In genomic region chr1:106138691-106139090, GRCm38 (mm10) we compare ENCODE assay signal across 29 mouse cellular contexts.
"Had no signal": no experiment of that assay in that cellular context is flagged by ENCODE, and none has a peak within 500 bp of the region (broad histone marks: within the 10 kb centered on the region; RNA-seq: fewer than 3 reads in every experiment).

No protein-coding gene starts in this region.

- H3K9ac ChIP-seq: heart, embryonic 13.5 days; heart, embryonic 15.5 days; hindbrain, embryonic 12.5 days; hindbrain, embryonic 14.5 days; intestine, embryonic 15.5 days; kidney, embryonic 15.5 days; limb, embryonic 12.5 days; liver, embryonic 13.5 days; liver, embryonic 15.5 days had no signal

- ATAC-seq: hindbrain, embryonic 16.5 days; inflammation-experienced regulatory T-cells, adult 6 months; intestine, embryonic 15.5 days; intestine, postnatal 0 days had no signal

- H3K4me1 ChIP-seq: heart, embryonic 13.5 days; heart, embryonic 15.5 days; hindbrain, embryonic 10.5 days; intestine, embryonic 15.5 days; kidney, embryonic 15.5 days; limb, embryonic 10.5 days; limb, embryonic 12.5 days; liver, embryonic 13.5 days; liver, embryonic 15.5 days had no signal

- H3K4me2 ChIP-seq: heart, embryonic 11.5 days; heart, embryonic 13.5 days; heart, embryonic 15.5 days; hindbrain, embryonic 12.5 days; hindbrain, embryonic 14.5 days; intestine, embryonic 15.5 days; kidney, embryonic 15.5 days; limb, embryonic 12.5 days; liver, embryonic 11.5 days; liver, embryonic 13.5 days; liver, embryonic 15.5 days had no signal

- H3K27ac ChIP-seq: heart, adult 2 months; heart, embryonic 13.5 days; heart, embryonic 15.5 days; hindbrain, embryonic 10.5 days; hindbrain, embryonic 12.5 days; hindbrain, embryonic 14.5 days; intestine, embryonic 15.5 days; kidney, embryonic 15.5 days; kidney, postnatal 0 days; left cerebral cortex, adult 2 months; limb, embryonic 10.5 days; limb, embryonic 12.5 days; liver, embryonic 13.5 days; liver, embryonic 15.5 days had no signal

- DNase-seq: gastrocnemius, postnatal 14 days; gastrocnemius, postnatal 36 days; heart, adult 2 months; heart, postnatal 14 days; heart, postnatal 4 days; kidney, adult 2 months; kidney, adult 9 months; kidney, postnatal 14 days; kidney, postnatal 36 days; layer of hippocampus, adult 9-11 months; liver; liver, embryonic 13.5 days had no signal

- H3K27me3 ChIP-seq: heart, embryonic 13.5 days; heart, embryonic 15.5 days; hindbrain, embryonic 12.5 days; intestine, embryonic 15.5 days; kidney, embryonic 15.5 days; limb, embryonic 12.5 days; liver, embryonic 13.5 days; liver, embryonic 15.5 days had no signal

- H3K9me3 ChIP-seq: heart, embryonic 13.5 days; heart, embryonic 15.5 days; hindbrain, embryonic 10.5 days; hindbrain, embryonic 12.5 days; intestine, embryonic 15.5 days; kidney, embryonic 15.5 days; limb, embryonic 10.5 days; limb, embryonic 12.5 days; liver, embryonic 13.5 days; liver, embryonic 15.5 days had no signal

- H3K4me3 ChIP-seq: heart, adult 2 months; heart, embryonic 13.5 days; heart, embryonic 15.5 days; hindbrain, embryonic 10.5 days; hindbrain, embryonic 12.5 days; intestine, embryonic 15.5 days; kidney, embryonic 15.5 days; left cerebral cortex, adult 2 months; limb, embryonic 10.5 days; limb, embryonic 12.5 days; liver, embryonic 13.5 days; liver, embryonic 15.5 days had no signal

- H3K36me3 ChIP-seq: heart, embryonic 13.5 days; heart, embryonic 15.5 days; hindbrain, embryonic 10.5 days; hindbrain, embryonic 12.5 days; intestine, embryonic 15.5 days; kidney, embryonic 15.5 days; limb, embryonic 10.5 days; limb, embryonic 12.5 days; liver, embryonic 13.5 days; liver, embryonic 15.5 days had no signal
